Mouse (Mus musculus): ENCODE measurements around the gene Grip1. TPM values are rescaled to one million over a fixed set of nuclear protein-coding genes. Genes with fewer than 3 reads are reported as not detected.

The Grip1 gene
- polyA plus RNA-seq, 1 experiment from 2014 or later, result 4.3 TPM

- no peak for ATAC-seq (ENCODE audit: insufficient number of reproducible peaks, insufficient read depth, low FRiP score, low read depth)
- WGBS, result 87% methylated on average over 7 of the region's 7 CpGs
Measured at GRCm38 (mm10) chr10:119906869-119907268, 453.2 kb downstream of the Grip1 start.

GRCm38 (mm10) chr10:119917995-119918394, 464.4 kb downstream of the Grip1 start:
- WGBS, result 87% methylated on average over 9 of the region's 9 CpGs
- no peak overlapping the region for H3K4me2 ChIP-seq (replicated peaks; ENCODE audit: low read depth, low read length)
- ATAC-seq (ENCODE audit: insufficient number of reproducible peaks, insufficient read depth, low FRiP score, low read depth), result no peak
- H3K4me1 ChIP-seq (ENCODE audit: control insufficient read depth, insufficient read depth, low read length), result no peaks in the 10 kb centered on the region
- H3K4me3 ChIP-seq (ENCODE audit: low read depth, low read length), result no peak overlapping the region
- H3K27me3 ChIP-seq (ENCODE audit: control insufficient read depth, insufficient read depth, low read length), result no peaks in the 10 kb centered on the region
- H3K9me3 ChIP-seq (ENCODE audit: control insufficient read depth, low read depth, low read length), result no peaks in the 10 kb centered on the region
- no peaks in the 10 kb centered on the region for H3K36me3 ChIP-seq (ENCODE audit: control insufficient read depth, insufficient read depth, low read length)
- H3K9ac ChIP-seq (replicated peaks; ENCODE audit: low read depth, low read length), result no peak overlapping the region
- H3K27ac ChIP-seq (ENCODE audit: low read length), result no peak overlapping the region

More at GRCm38 (mm10) chr10:119906869-119907268, 453.2 kb downstream of the Grip1 start:
- Histone ChIP-seq H3K36me3 (ENCODE audit: control insufficient read depth, insufficient read depth, low read length) (no peaks in the 10 kb centered on the region), H3K4me2 (replicated peaks; ENCODE audit: low read depth, low read length) (no peak overlapping the region), H3K9me3 (ENCODE audit: control insufficient read depth, low read depth, low read length) (no peaks in the 10 kb centered on the region), H3K27ac (ENCODE audit: low read length) (no peak overlapping the region), H3K9ac (replicated peaks; ENCODE audit: low read depth, low read length) (no peak overlapping the region), H3K27me3 (ENCODE audit: control insufficient read depth, insufficient read depth, low read length) (no peaks in the 10 kb centered on the region), H3K4me1 (ENCODE audit: control insufficient read depth, insufficient read depth, low read length) (no peaks in the 10 kb centered on the region), H3K4me3 (ENCODE audit: low read depth, low read length) (no peak overlapping the region)

GRCm38 (mm10) chr10:119927963-119928362, 474.3 kb downstream of the Grip1 start:
- no peak for ATAC-seq (ENCODE audit: insufficient number of reproducible peaks, insufficient read depth, low FRiP score, low read depth)
- no peak overlapping the region for H3K4me3 ChIP-seq (ENCODE audit: low read depth, low read length)
- no peak overlapping the region for H3K27ac ChIP-seq (ENCODE audit: low read length)
- no peaks in the 10 kb centered on the region for H3K27me3 ChIP-seq (ENCODE audit: control insufficient read depth, insufficient read depth, low read length)
- H3K4me1 ChIP-seq (ENCODE audit: control insufficient read depth, insufficient read depth, low read length), result 0 out of 2 replicates have a peak, but pooled peaks cover under 1% of the 10 kb centered on the region
- no peak overlapping the region for H3K4me2 ChIP-seq (replicated peaks; ENCODE audit: low read depth, low read length)
- no peaks in the 10 kb centered on the region for H3K9me3 ChIP-seq (ENCODE audit: control insufficient read depth, low read depth, low read length)
- H3K36me3 ChIP-seq (ENCODE audit: control insufficient read depth, insufficient read depth, low read length), result no peaks in the 10 kb centered on the region
- WGBS, result 76% methylated on average over 5 of the region's 5 CpGs
- no peak overlapping the region for H3K9ac ChIP-seq (replicated peaks; ENCODE audit: low read depth, low read length)

- H3K4me2 ChIP-seq (replicated peaks; ENCODE audit: low read depth, low read length), result no peak overlapping the region
- H3K4me1 ChIP-seq (ENCODE audit: control insufficient read depth, insufficient read depth, low read length), result 0 out of 2 replicates have a peak, but pooled peaks cover 2% of the 10 kb centered on the region
- WGBS, result 64% methylated on average over 2 of the region's 2 CpGs
- no peaks in the 10 kb centered on the region for H3K36me3 ChIP-seq (ENCODE audit: control insufficient read depth, insufficient read depth, low read length)
- no peaks in the 10 kb centered on the region for H3K27me3 ChIP-seq (ENCODE audit: control insufficient read depth, insufficient read depth, low read length)
- no peak overlapping the region for H3K9ac ChIP-seq (replicated peaks; ENCODE audit: low read depth, low read length)
- H3K4me3 ChIP-seq (ENCODE audit: low read depth, low read length), result no peak overlapping the region
- no peaks in the 10 kb centered on the region for H3K9me3 ChIP-seq (ENCODE audit: control insufficient read depth, low read depth, low read length)
- no peak for ATAC-seq (ENCODE audit: insufficient number of reproducible peaks, insufficient read depth, low FRiP score, low read depth)
- no peak overlapping the region for H3K27ac ChIP-seq (ENCODE audit: low read length)
Measured at GRCm38 (mm10) chr10:119928921-119929320, 475.3 kb downstream of the Grip1 start.

GRCm38 (mm10) chr10:119932794-119933193, 479.2 kb downstream of the Grip1 start:
- H3K4me1 ChIP-seq (ENCODE audit: control insufficient read depth, insufficient read depth, low read length), result 0 out of 2 replicates have a peak, but pooled peaks cover 2% of the 10 kb centered on the region
- no peaks in the 10 kb centered on the region for H3K9me3 ChIP-seq (ENCODE audit: control insufficient read depth, low read depth, low read length)
- no peak overlapping the region for H3K4me2 ChIP-seq (replicated peaks; ENCODE audit: low read depth, low read length)
- WGBS, result 52% methylated on average over 4 of the region's 4 CpGs
- no peak overlapping the region for H3K27ac ChIP-seq (ENCODE audit: low read length)
- no peaks in the 10 kb centered on the region for H3K36me3 ChIP-seq (ENCODE audit: control insufficient read depth, insufficient read depth, low read length)
- no peak overlapping the region for H3K4me3 ChIP-seq (ENCODE audit: low read depth, low read length)
- ATAC-seq (ENCODE audit: insufficient number of reproducible peaks, insufficient read depth, low FRiP score, low read depth), result 0 out of 2 replicates have a peak, but pooled peaks have one; percentile 19
- H3K9ac ChIP-seq (replicated peaks; ENCODE audit: low read depth, low read length), result no peak overlapping the region
- H3K27me3 ChIP-seq (ENCODE audit: control insufficient read depth, insufficient read depth, low read length), result no peaks in the 10 kb centered on the region

- Histone ChIP-seq H3K9ac (replicated peaks; ENCODE audit: low read depth, low read length) (no peak overlapping the region), H3K4me3 (ENCODE audit: low read depth, low read length) (no peak overlapping the region), H3K27me3 (ENCODE audit: control insufficient read depth, insufficient read depth, low read length) (no peaks in the 10 kb centered on the region), H3K4me2 (replicated peaks; ENCODE audit: low read depth, low read length) (no peak overlapping the region), H3K9me3 (ENCODE audit: control insufficient read depth, low read depth, low read length) (no peaks in the 10 kb centered on the region), H3K36me3 (ENCODE audit: control insufficient read depth, insufficient read depth, low read length) (no peaks in the 10 kb centered on the region), H3K27ac (ENCODE audit: low read length) (no peak overlapping the region), H3K4me1 (ENCODE audit: control insufficient read depth, insufficient read depth, low read length) (0 out of 2 replicates have a peak, but pooled peaks cover 2% of the 10 kb centered on the region)
- 77% methylated on average over 5 of the region's 5 CpGs for WGBS
- 0 out of 2 replicates have a peak, but pooled peaks have one; percentile 54 for ATAC-seq (ENCODE audit: insufficient number of reproducible peaks, insufficient read depth, low FRiP score, low read depth)
Measured at GRCm38 (mm10) chr10:119933362-119933761, 479.7 kb downstream of the Grip1 start.

- no peak overlapping the region for H3K4me3 ChIP-seq (ENCODE audit: low read depth, low read length)
- H3K4me2 ChIP-seq (replicated peaks; ENCODE audit: low read depth, low read length), result no peak overlapping the region
- ATAC-seq (ENCODE audit: insufficient number of reproducible peaks, insufficient read depth, low FRiP score, low read depth), result 0 out of 2 replicates have a peak, but pooled peaks have one; percentile 14
- no peaks in the 10 kb centered on the region for H3K36me3 ChIP-seq (ENCODE audit: control insufficient read depth, insufficient read depth, low read length)
- WGBS, result 75% methylated on average over 6 of the region's 6 CpGs
- no peak overlapping the region for H3K27ac ChIP-seq (ENCODE audit: low read length)
- H3K9me3 ChIP-seq (ENCODE audit: control insufficient read depth, low read depth, low read length), result no peaks in the 10 kb centered on the region
- H3K27me3 ChIP-seq (ENCODE audit: control insufficient read depth, insufficient read depth, low read length), result no peaks in the 10 kb centered on the region
- H3K9ac ChIP-seq (replicated peaks; ENCODE audit: low read depth, low read length), result no peak overlapping the region
- 0 out of 2 replicates have a peak, but pooled peaks cover 2% of the 10 kb centered on the region for H3K4me1 ChIP-seq (ENCODE audit: control insufficient read depth, insufficient read depth, low read length)
Measured at GRCm38 (mm10) chr10:119935231-119935630, 481.6 kb downstream of the Grip1 start.

GRCm38 (mm10) chr10:119937481-119937880, 483.9 kb downstream of the Grip1 start:
- no peaks in the 10 kb centered on the region for H3K27me3 ChIP-seq (ENCODE audit: control insufficient read depth, insufficient read depth, low read length)
- ATAC-seq (ENCODE audit: insufficient number of reproducible peaks, insufficient read depth, low FRiP score, low read depth), result no peak
- H3K9me3 ChIP-seq (ENCODE audit: control insufficient read depth, low read depth, low read length), result no peaks in the 10 kb centered on the region
- H3K4me3 ChIP-seq (ENCODE audit: low read depth, low read length), result no peak overlapping the region
- H3K4me2 ChIP-seq (replicated peaks; ENCODE audit: low read depth, low read length), result no peak overlapping the region
- WGBS, result 86% methylated on average over 16 of the region's 16 CpGs
- H3K36me3 ChIP-seq (ENCODE audit: control insufficient read depth, insufficient read depth, low read length), result no peaks in the 10 kb centered on the region
- H3K27ac ChIP-seq (ENCODE audit: low read length), result no peak overlapping the region
- H3K4me1 ChIP-seq (ENCODE audit: control insufficient read depth, insufficient read depth, low read length), result 0 out of 2 replicates have a peak, but pooled peaks cover 2% of the 10 kb centered on the region
- no peak overlapping the region for H3K9ac ChIP-seq (replicated peaks; ENCODE audit: low read depth, low read length)

GRCm38 (mm10) chr10:119943906-119944305, 490.3 kb downstream of the Grip1 start:
- H3K27ac ChIP-seq (ENCODE audit: low read length), result no peak overlapping the region
- no peaks in the 10 kb centered on the region for H3K9me3 ChIP-seq (ENCODE audit: control insufficient read depth, low read depth, low read length)
- H3K36me3 ChIP-seq (ENCODE audit: control insufficient read depth, insufficient read depth, low read length), result no peaks in the 10 kb centered on the region
- no peak overlapping the region for H3K4me2 ChIP-seq (replicated peaks; ENCODE audit: low read depth, low read length)
- no peak overlapping the region for H3K4me3 ChIP-seq (ENCODE audit: low read depth, low read length)
- ATAC-seq (ENCODE audit: insufficient number of reproducible peaks, insufficient read depth, low FRiP score, low read depth), result no peak
- 68% methylated on average over 8 of the region's 8 CpGs for WGBS
- no peak overlapping the region for H3K9ac ChIP-seq (replicated peaks; ENCODE audit: low read depth, low read length)
- H3K4me1 ChIP-seq (ENCODE audit: control insufficient read depth, insufficient read depth, low read length), result no peaks in the 10 kb centered on the region
- H3K27me3 ChIP-seq (ENCODE audit: control insufficient read depth, insufficient read depth, low read length), result no peaks in the 10 kb centered on the region
